Mouse (Mus musculus) heart, embryonic 13.5 days (tissue): Measurements from ENCODE around the gene Omg. TPM values are rescaled to one million over a fixed set of nuclear protein-coding genes. Genes with fewer than 3 reads are reported as not detected.
A peak's percentile ranks its signal among the peaks of the same experiment; 100 is the strongest.

ENCODE experiments used
- ATAC-seq: fragments of 200-750 bp; cut with Nextera tagmentation; 2 replicates; pipeline ENCODE4 v1.8.0; 2017; ENCODE audit warnings: moderate TSS enrichment; ENCODE audit not compliant: insufficient number of reproducible peaks, low FRiP score, low TSS enrichment; ENCODE audit errors: extremely low read depth
- H3K27ac ChIP-seq: fragments of 300-500 bp; sonication (generic); replicated peaks from 2 replicates; pipeline ENCODE4 v1.5.1; 2015; ENCODE audit warnings: moderate library complexity, mild to moderate bottlenecking, inconsistent platforms
- H3K27me3 ChIP-seq: fragments of 300-500 bp; sonication (generic); replicated peaks from 2 replicates; pipeline ENCODE4 v1.6.1; 2015; ENCODE audit warnings: mild to moderate bottlenecking, inconsistent platforms
- H3K36me3 ChIP-seq: fragments of 300-500 bp; sonication (generic); 2 replicates; pipeline ENCODE4 v1.6.1; 2015; ENCODE audit warnings: mild to moderate bottlenecking, inconsistent platforms
- H3K4me1 ChIP-seq: fragments of 300-500 bp; sonication (generic); 2 replicates; pipeline ENCODE4 v1.6.1; 2015; ENCODE audit warnings: inconsistent platforms
- H3K4me2 ChIP-seq: fragments of 300-500 bp; sonication (generic); 2 replicates; pipeline ENCODE4 v1.6.1; 2015; ENCODE audit warnings: inconsistent platforms, mild to moderate bottlenecking, moderate library complexity
- H3K4me3 ChIP-seq: fragments of 300-500 bp; sonication (generic); 2 replicates; pipeline ENCODE4 v1.5.1; 2015; ENCODE audit warnings: moderate library complexity, mild to moderate bottlenecking, inconsistent platforms
- H3K9ac ChIP-seq: fragments of 300-500 bp; sonication (generic); 2 replicates; pipeline ENCODE4 v1.6.1; 2015; ENCODE audit warnings: inconsistent platforms, mild to moderate bottlenecking, moderate library complexity
- H3K9me3 ChIP-seq: fragments of 300-500 bp; sonication (generic); 2 replicates; pipeline ENCODE4 v1.6.1; 2016; ENCODE audit warnings: inconsistent platforms
- WGBS: fragments of 180-500 bp; shearing (Covaris S2); methylation state at CpG from one replicate; pipeline ENCODE4 v1.1.7; 2015; ENCODE audit warnings: mixed read lengths; 5-methylcytosine and 5-hydroxymethylcytosine counted together
- polyA plus RNA-seq: library from polyadenylated mRNA; unstranded; fragments of >200 nt; fragmentation: Nextera tagmentation; extraction: Ambion mirVana; gene quantifications from 2 replicates; pipeline ENCODE4 v1.2.1, GENCODE M21; 2015

The Omg gene
- polyA plus RNA-seq, result 0.10 and 0.11 TPM in 2 replicates

DNA sequence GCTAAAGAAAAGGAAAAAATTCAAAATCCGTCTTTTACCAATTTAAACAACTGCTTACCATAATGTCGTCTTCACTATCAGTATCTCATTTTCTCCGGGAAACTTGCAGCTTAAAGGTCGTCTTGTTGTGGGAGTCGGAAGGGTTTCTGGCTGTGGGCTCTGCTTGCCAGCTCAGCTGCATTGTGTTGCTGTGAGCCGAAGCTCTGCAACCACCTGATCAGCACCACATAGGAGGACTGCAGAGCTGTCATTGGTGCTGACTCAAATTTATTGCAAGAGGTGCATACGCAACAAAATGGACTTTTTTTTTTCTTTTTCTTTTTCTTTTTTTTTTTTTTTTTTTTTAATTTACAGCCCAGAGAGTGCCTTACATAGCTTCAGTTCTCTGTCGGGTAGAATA is at the start of gene Omg:
Omg (minus strand) TSS at position 240 of the 400 bp plus-strand sequence.
- no peaks in the 10 kb centered on the region for H3K36me3 ChIP-seq
- 54% methylated on average over 8 of the region's 8 CpGs for WGBS
- H3K4me3 ChIP-seq, result no peak within 1 kb of the TSS
- no peaks in the 10 kb centered on the region for H3K4me1 ChIP-seq
- no peaks in the 10 kb centered on the region for H3K27me3 ChIP-seq
- no peak within 1 kb of the TSS for H3K4me2 ChIP-seq
- ATAC-seq, result no peak
- H3K9me3 ChIP-seq, result no peaks in the 10 kb centered on the region
- no peak within 1 kb of the TSS for H3K27ac ChIP-seq
- no peak within 1 kb of the TSS for H3K9ac ChIP-seq

DNA sequence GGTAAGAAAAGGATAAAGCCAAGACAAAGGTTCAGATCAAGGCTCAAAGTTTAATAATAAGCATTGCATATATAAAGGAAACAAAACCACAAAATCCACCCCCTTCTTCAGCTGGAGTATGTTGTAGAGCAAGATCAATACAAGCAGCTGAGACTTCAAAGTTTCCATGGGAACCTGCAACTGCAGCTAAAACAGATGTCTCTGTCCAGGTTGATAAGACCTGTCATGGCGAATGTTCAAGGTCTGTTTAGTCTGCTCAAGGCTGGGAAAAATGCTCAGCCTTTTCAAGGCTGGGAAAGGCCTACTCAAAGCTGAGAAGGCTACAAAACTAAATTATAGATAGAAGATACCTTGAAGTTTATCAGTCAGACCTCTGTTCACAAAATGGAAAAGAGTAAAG is 48.7 kb upstream of the Omg start:
- Histone ChIP-seq H3K4me1 (0 out of 2 replicates have a peak, but pooled peaks cover 11% of the 10 kb centered on the region), H3K4me3 (no peak overlapping the region), H3K27ac (no peak overlapping the region), H3K27me3 (no peaks in the 10 kb centered on the region), H3K9ac (no peak overlapping the region), H3K9me3 (no peaks in the 10 kb centered on the region), H3K4me2 (no peak overlapping the region), H3K36me3 (peaks cover 89% of the 10 kb centered on the region)
- ATAC-seq, result no peak
- 32% methylated on average over 1 of the region's 1 CpGs for WGBS

DNA sequence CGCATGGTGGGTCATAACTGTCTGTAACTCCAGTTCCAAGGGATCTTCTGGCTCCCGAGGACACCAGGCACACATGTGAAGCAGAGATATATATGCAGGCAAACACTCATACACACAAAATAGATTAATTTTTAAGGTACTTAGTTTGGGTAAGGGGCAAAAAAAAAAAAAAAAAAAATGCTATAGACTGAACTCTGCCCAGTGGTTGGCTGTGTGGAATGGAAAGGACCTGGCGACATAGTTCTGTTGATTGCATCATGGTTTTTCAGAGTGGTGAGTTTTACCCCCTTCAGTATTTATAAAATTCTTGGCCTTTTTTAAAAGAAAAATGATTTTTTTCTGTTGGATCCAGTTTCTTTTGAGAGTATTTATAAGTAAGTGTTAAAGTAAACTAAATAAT is 32.4 kb upstream of the Omg start:
- WGBS, result 87% methylated on average over 3 of the region's 3 CpGs
- Histone ChIP-seq H3K9me3 (no peaks in the 10 kb centered on the region), H3K4me3 (no peak overlapping the region), H3K27me3 (no peaks in the 10 kb centered on the region), H3K36me3 (peaks cover 50% of the 10 kb centered on the region), H3K9ac (no peak overlapping the region), H3K4me2 (no peak overlapping the region), H3K27ac (no peak overlapping the region), H3K4me1 (peaks cover 25% of the 10 kb centered on the region)
- no peak for ATAC-seq

DNA sequence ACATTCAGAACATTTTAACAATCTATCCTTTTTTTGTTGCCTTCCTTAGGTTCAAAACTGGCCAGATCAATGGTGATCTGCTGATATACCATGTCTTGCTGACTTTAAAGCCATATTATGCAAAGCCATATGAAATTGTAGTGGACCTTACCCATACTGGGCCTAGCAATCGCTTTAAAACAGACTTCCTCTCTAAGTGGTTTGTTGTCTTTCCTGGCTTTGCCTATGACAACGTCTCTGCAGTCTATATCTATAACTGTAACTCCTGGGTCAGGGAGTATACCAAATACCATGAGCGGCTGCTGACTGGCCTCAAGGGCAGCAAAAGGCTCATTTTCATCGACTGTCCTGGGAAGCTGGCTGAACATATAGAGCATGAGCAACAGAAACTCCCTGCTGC is 31.7 kb upstream of the Omg start:
- peaks cover 25% of the 10 kb centered on the region for H3K4me1 ChIP-seq
- no peak for ATAC-seq
- 75% methylated on average over 4 of the region's 4 CpGs for WGBS
- H3K9ac ChIP-seq, result no peak overlapping the region
- no peaks in the 10 kb centered on the region for H3K9me3 ChIP-seq
- no peaks in the 10 kb centered on the region for H3K27me3 ChIP-seq
- no peak overlapping the region for H3K4me2 ChIP-seq
- peaks cover 46% of the 10 kb centered on the region for H3K36me3 ChIP-seq
- H3K4me3 ChIP-seq, result no peak overlapping the region
- H3K27ac ChIP-seq, result no peak overlapping the region

DNA sequence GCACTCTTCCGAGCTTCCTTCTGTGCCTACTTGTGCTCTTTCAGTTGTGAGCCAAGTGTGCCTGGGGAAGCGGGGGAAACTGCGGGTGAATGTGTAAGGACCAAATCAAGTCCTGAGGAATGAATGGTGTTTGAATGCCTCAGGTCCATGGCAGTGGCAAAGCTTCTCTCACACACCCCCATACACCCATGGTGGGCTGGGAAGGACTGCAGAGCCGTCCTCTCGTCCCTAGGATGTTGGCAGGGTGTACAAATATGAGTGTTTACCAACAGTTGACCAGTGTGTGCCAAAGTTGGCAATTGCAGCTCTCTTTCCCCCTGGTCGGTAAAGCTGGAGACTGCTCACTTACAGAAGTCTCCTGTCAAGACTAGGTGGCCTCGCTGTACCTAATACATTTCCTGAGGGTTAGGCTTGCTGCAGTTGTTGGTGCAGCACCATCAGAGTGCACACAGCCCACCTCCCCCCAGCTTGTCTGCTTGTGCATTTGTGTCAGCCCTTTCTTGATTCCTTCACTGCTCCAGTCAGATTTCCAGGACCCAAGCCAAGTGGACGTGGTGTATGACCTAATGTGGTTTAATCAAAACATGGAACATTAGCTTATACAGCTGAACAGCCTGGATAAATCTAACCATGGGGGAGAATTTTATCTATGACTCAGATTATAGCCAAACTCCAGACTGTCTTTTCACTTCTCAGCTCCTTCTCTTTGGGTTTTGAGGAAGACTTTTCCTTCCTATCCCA is 30.2 kb upstream of the Omg start:
- peak; percentile 59; the same call in 1 of the 2 replicates for ATAC-seq
- Histone ChIP-seq H3K9ac (no peak overlapping the region), H3K9me3 (no peaks in the 10 kb centered on the region), H3K27ac (peak overlapping the region; percentile 66), H3K27me3 (no peaks in the 10 kb centered on the region), H3K4me3 (no peak overlapping the region), H3K36me3 (peaks cover 41% of the 10 kb centered on the region), H3K4me1 (peaks cover 25% of the 10 kb centered on the region), H3K4me2 (no peak overlapping the region)
- WGBS, result 72% methylated on average over 8 of the region's 8 CpGs

DNA sequence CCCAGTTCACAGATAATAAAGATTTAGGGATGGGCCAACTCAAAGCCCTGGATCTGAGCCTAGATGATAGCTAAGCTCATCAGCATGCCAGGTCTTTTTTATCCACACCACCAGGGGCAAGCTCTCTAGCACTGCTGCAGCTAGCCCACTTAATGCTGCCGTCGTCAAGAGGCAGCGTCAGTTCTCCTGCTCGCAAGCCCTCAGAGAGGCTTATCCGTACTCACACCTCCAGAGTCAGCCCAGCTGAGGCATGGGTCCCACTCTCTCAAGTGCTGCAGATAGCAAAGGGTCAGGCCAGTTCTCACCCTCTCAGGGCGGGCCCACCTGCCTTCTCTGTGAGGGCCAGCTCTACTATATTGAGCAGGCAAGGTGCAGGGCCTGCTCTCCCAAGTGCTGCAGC is 29.4 kb upstream of the Omg start:
- Histone ChIP-seq H3K4me1 (peaks cover 25% of the 10 kb centered on the region), H3K36me3 (peaks cover 43% of the 10 kb centered on the region), H3K9ac (no peak overlapping the region), H3K4me3 (no peak overlapping the region), H3K27me3 (no peaks in the 10 kb centered on the region), H3K9me3 (no peaks in the 10 kb centered on the region), H3K27ac (0 out of 2 replicates have a peak overlapping the region, but pooled peaks have one; percentile 66), H3K4me2 (no peak overlapping the region)
- no peak for ATAC-seq
- 26% methylated on average over 6 of the region's 6 CpGs for WGBS

- no peak overlapping the region for H3K9ac ChIP-seq
- WGBS, result 81% methylated on average over 4 of the region's 4 CpGs
- H3K27ac ChIP-seq, result no peak overlapping the region
- peaks cover 33% of the 10 kb centered on the region for H3K36me3 ChIP-seq
- ATAC-seq, result no peak
- peaks cover 37% of the 10 kb centered on the region for H3K4me1 ChIP-seq
- H3K4me3 ChIP-seq, result no peak overlapping the region
- H3K27me3 ChIP-seq, result no peaks in the 10 kb centered on the region
- H3K9me3 ChIP-seq, result no peaks in the 10 kb centered on the region
- no peak overlapping the region for H3K4me2 ChIP-seq
These were observed 27.6 kb upstream of the Omg start for GRCm38 (mm10) chr11:79531485-79531884.

- Histone ChIP-seq H3K9ac (no peak overlapping the region), H3K9me3 (no peaks in the 10 kb centered on the region), H3K27me3 (no peaks in the 10 kb centered on the region), H3K4me2 (no peak overlapping the region), H3K4me1 (peaks cover 39% of the 10 kb centered on the region), H3K4me3 (no peak overlapping the region), H3K27ac (no peak overlapping the region), H3K36me3 (peaks cover 28% of the 10 kb centered on the region)
- no peak for ATAC-seq
- 79% methylated on average over 11 of the region's 11 CpGs for WGBS
These were observed 26.9 kb upstream of the Omg start for GRCm38 (mm10) chr11:79530774-79531173.

DNA sequence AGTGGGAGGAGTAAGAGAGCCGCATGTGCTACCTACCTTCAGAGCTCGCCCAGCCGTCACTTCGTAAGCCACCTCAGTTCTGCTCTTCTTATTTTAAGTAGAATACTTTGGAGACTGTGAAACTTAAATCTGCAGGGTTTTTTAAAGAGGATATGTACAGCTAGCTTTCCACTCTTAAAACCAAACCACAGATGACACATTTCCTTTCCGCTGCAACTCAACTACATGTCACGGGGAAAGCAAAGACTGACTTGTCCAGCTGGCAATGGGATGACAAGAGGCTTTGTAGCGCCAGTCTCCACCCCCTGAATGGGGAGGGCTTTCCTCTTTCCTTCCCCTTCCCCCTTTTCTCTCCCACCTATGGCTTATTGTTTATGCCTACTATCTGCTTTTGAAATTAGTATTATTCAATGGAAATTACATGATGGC is 26.5 kb upstream of the Omg start, which contains the start of the genes Evi2 and Evi2a:
Evi2 (minus strand) TSS at position 257 of the 429 bp plus-strand sequence.
Evi2a (minus strand) TSS at position 277 of the 429 bp plus-strand sequence.
- H3K9ac ChIP-seq, result no peak within 1 kb of the TSS
- ATAC-seq, result no peak
- H3K27me3 ChIP-seq, result no peaks in the 10 kb centered on the region
- H3K4me2 ChIP-seq, result no peak within 1 kb of the TSS
- no peaks in the 10 kb centered on the region for H3K9me3 ChIP-seq
- no peak within 1 kb of the TSS for H3K4me3 ChIP-seq
- H3K36me3 ChIP-seq, result peaks cover 26% of the 10 kb centered on the region
- 82% methylated on average over 7 of the region's 7 CpGs for WGBS
- peaks cover 39% of the 10 kb centered on the region for H3K4me1 ChIP-seq
- H3K27ac ChIP-seq, result no peak within 1 kb of the TSS

DNA sequence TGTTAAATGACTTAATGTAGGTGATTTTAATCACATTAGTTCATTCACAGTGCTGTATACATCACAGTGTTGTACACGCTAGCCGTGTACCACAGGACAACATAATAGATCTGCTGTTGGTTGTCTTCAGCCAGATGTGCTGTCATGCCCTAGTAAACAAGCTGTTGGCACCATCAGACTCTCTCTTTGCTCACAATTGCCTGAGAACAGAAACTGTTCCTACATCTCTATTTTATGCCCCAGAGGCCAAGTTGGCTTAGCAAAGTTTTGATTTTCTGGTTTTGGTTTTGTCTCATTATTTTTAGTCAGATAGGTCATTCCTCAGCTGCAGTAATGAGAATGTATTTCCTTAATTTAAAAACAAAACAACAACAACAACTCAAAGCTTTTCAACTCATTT is 25.9 kb upstream of the Omg start:
- peaks cover 35% of the 10 kb centered on the region for H3K4me1 ChIP-seq
- no peak overlapping the region for H3K4me2 ChIP-seq
- H3K9me3 ChIP-seq, result no peaks in the 10 kb centered on the region
- no peak for ATAC-seq
- no peak overlapping the region for H3K9ac ChIP-seq
- H3K36me3 ChIP-seq, result peaks cover 26% of the 10 kb centered on the region
- H3K4me3 ChIP-seq, result no peak overlapping the region
- H3K27me3 ChIP-seq, result no peaks in the 10 kb centered on the region
- no peak overlapping the region for H3K27ac ChIP-seq
- 96% methylated on average over 2 of the region's 2 CpGs for WGBS

DNA sequence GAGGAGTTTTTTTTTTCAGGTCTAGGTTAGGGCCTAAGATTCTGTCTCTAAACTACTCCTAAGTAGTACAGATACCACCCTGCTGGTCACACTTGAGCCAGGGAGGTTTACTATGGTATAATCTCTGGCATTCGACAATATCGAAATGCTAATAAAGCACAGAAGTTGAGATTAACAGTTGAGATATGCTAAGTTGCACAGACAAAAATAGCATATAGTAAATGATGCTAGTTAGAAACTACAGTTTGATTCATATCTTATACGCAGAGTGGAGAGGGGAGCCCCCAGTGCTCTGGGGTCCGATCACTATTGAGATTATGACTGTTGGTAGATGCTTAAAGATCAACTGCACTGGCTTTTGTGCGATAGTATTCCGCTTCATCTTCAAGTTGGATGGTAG is 25.3 kb upstream of the Omg start:
- Histone ChIP-seq H3K4me2 (no peak overlapping the region), H3K27me3 (no peaks in the 10 kb centered on the region)
- 93% methylated on average over 6 of the region's 6 CpGs for WGBS

DNA sequence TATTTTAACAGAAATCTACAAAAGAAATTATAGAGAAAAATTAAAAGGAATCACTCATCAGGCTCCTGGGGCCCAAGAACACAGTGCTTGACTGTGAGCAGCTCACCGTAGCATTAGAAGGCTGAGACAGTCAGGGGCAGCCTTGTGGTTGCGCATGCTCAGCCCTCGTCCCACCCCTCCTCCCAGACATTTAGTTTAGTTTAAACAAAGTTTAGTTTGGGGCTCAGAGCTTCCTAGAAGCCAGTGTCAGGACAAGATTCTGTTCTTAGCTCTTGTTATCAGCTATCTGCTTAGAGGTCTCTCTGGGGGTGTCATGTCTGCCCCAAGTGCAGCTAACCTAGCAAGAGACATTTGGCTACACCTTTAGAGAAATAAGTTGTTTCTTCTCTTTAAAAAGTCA is 24.7 kb upstream of the Omg start:
- H3K4me1 ChIP-seq, result peaks cover 27% of the 10 kb centered on the region
- H3K27ac ChIP-seq, result no peak overlapping the region
- no peaks in the 10 kb centered on the region for H3K27me3 ChIP-seq
- H3K4me3 ChIP-seq, result no peak overlapping the region
- H3K9ac ChIP-seq, result no peak overlapping the region
- WGBS, result 84% methylated on average over 3 of the region's 3 CpGs
- ATAC-seq, result no peak
- peaks cover 26% of the 10 kb centered on the region for H3K36me3 ChIP-seq
- no peaks in the 10 kb centered on the region for H3K9me3 ChIP-seq
- H3K4me2 ChIP-seq, result no peak overlapping the region

More for the DNA sequence above, 25.3 kb upstream of the Omg start:
- Histone ChIP-seq H3K36me3 (peaks cover 26% of the 10 kb centered on the region), H3K4me3 (no peak overlapping the region), H3K9me3 (no peaks in the 10 kb centered on the region), H3K4me1 (peaks cover 30% of the 10 kb centered on the region), H3K27ac (no peak overlapping the region), H3K9ac (no peak overlapping the region)
- no peak for ATAC-seq
